Mouse (Mus musculus) kidney, adult 9 months (tissue): ENCODE measurements at regions not wholly inside any gene's neighbourhood (a gene's known extent, or its start where the extent isn't known, plus 50 kb on each side); places are given as distances from the start of the nearest gene placed in this dataset.

Source experiments
- DNase-seq: peaks from one replicate; pipeline ENCODE4 v3.0.0; 2022

DNA sequence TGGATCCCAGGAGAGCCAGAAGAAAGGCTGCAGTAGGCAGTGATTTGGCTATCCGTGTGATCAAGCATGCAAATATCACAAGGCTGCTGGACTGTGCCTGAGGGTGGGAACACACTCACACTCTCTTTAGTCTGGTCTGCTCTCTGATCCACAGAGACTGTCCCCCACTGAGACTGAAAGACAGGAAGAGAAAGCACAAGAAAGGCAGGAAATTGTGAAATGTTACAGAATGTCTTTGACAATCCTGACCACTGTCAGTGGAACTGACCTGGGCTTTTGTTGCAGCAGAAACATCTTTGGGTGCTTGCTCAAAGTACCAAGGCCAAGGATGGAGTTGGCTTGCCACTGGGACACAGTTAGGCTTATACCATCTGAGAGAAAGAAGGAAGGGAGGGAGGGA lies 52.3 kb upstream of the Gpd2 start:
- no peak for DNase-seq

DNA sequence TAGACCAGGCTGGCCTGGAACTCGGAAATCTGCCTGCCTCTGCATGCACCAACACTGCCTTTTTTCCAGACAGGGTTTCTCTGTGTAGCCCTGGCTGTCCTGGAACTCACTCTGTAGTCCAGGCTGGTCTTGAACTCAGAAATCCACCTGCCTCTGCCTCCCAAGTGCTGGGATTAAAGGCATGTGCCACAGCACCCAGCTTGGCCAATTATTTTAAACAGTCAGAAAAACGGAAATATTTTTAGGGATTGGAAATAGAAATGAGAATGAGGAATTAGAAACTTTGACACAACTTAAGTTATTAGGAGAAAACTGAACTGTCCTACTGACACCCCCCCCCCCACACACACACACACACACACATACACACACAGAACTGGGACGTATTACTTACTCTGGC lies 54.3 kb upstream of the Gpd2 start:
- DNase-seq = peak; percentile 3

DNA sequence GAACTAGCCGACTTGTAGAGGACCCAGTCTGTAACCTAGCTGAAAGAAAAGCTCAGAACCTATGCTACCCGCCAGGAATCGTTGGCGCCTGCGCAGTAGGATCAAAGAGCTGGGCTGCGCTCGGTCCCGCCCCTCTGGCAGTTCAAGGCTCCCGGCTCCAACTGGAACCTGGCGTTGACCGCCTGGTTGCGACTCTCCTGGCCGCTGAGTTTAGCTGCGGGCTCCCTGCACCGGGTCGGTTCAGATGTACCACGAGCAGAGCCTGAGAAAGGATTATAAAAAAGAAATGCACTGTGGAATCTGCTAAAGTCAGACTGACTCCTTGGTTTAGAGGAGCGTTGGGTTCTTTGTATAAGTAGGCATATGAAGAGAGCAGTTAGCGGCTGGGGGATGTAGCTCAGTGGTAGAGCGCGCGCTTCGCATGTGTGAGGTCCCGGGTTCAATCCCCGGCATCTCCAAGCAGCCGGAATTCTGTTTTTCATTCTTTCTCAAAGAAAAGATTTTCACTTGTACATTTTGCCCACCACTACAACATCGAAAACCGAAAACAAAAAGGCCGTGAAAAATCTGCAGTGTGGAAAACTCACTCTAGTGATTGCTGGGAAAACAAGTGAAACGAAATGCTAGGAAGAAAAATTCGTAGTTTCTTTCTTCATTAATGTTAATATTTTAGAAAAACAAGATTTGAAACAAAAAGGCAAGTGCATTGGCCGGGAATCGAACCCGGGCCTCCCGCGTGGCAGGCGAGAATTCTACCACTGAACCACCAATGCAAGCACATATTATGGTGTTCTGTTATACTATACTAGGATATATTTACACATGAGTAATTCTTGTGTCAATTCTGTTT lies 55.5 kb upstream of the Gpd2 start:
- peak; percentile 96 for DNase-seq

DNA sequence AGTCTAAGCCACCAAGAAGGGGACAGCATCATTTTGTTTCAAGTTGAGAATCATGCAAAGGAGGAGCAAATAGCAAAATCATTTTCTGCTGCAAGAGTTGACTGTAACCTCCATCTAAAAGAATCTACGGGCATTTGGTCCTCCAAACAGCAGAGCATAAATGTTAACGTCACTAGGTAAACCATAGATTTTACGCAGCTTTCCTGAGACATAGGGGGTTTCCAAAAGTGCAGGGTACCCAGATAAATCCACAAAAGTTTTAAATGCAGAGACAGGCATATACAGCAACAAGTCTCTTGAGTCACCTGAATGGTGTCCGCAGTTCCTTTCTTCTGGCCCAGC lies 56.1 kb upstream of the Gpd2 start:
- no peak for DNase-seq

DNA sequence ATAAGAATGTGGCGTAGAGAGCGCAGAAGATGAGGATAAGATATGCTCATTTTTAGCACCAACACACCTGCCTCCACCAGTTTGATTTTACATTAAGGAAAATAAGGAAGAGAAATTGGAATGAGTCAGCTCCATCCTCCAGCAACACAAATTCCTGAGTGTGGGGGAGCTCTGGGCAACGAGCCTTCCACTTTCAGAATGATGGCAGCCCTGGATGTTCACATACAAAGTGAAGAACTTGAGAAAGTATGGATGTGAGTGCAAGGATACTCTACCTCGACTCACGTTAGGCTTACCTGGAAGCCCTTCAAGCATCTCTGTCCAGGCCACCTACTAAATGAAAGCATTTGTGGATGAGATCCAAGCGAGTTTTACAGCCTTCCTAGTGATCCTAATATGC lies 54.3 kb upstream of the Nr4a2 start:
- no peak for DNase-seq

DNA sequence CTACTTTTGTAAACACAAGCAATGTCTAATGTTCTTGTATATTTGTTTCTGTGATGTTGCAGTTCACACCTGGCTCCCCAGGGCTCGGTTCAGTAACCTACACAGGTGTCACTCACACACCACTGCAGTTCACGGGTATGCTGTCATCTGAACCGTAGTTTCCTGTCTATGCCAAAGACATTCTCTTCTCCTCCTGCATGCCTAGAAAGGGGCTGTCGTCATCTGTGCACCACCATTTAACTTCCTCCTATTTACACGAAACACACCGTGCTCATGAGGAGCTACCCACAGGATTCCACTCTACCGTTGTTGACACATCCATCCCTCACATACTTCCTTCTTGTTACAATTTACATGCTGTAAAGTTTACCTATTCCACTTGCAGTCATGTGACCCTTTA lies 52.7 kb upstream of the Nr4a2 start:
- DNase-seq = no peak

DNA sequence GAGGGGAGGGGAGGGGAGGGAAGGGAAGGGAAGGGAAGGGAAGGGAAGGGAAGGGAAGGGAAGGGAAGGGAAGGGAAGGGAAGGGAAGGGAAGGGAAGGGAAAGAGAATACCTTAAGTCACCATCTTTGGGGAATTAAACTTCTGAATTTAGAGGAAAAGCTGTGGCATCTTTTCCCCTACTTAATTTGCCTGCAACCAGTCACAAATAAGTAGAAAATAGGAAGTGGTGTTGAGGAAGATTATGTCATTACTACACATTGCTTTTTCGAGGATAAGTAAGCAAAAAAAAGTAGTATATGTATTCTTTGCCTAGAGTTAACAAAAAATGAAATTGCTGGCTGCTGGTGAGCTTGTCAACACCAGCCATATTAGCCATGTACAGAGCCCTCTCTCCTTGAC lies 51.4 kb upstream of the Nr4a2 start:
- no peak for DNase-seq
